Mouse (Mus musculus) lung, adult 18-20 months (tissue): ENCODE measurements at regions not wholly inside any gene's neighbourhood (a gene's known extent, or its start where the extent isn't known, plus 50 kb on each side); places are given as distances from the start of the nearest gene placed in this dataset.

ENCODE experiments used
- DNase-seq, 2 experiments: peaks; one replicate each; pipeline ENCODE4 v3.0.0; 2022; ENCODE audit warnings: mixed read lengths in 2 of 2

DNA sequence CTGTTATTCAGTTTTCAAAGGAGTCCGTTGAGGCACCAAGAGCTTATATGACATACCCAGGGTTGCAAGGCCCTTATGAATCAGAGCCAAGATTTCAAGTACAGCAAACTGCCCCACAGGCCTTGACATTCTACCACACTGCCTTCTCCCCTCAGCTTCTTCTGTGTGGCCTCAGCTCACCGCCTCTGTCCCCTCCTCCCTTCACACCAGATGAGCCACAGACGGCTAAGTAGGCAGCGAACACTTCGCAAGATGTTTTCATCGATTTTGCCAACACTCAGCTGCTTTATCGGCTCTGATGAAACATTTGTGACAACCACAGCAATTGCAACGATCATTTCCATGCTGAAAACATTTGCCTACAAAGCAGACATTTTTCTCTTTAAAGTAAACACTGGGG lies 556.7 kb downstream of the Insc start:
- no peak for DNase-seq

- DNase-seq, result no peak
Measured at GRCm38 (mm10) chr7:115308377-115308776, 564.9 kb downstream of the Insc start.

DNA sequence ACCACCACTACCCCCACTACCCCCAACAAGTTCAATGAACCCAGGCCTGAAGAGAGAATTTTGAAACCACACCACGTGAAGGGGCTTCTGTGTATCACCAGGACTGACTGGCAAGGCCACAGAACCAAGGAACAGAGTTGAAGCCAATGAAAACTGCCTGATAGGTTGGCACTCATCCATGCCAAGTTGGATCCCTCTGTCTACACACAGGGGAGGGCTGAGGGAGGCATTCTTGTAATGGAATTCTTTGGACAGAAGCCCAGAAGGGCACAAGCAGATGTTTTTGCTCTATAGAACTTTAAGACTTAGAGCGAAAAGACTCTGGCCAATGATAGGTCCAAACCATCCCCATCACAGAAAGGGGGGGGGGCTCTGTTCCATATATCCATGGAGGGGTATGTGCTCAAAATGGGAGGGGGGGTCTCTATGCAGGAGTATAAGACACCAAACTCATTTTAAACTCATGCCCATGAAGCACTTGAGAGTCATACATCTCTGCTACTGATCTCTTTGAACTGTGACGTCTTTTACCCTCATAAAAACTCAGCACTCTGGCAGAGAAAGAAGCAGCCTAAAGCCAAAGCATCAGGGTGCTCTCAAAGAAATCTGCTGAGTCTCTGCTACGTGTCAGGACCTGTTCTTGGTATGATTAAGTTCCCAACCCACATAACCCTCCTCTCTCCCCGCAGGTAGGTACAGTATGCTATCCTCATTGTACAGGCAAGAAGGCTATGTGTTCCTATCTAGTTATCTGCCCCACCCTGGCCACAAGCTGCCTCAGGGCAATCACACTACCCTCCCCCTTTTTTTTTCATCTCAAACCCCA lies 567.1 kb downstream of the Insc start:
- peak in 1 of 2 experiments; percentile 5 for DNase-seq

DNA sequence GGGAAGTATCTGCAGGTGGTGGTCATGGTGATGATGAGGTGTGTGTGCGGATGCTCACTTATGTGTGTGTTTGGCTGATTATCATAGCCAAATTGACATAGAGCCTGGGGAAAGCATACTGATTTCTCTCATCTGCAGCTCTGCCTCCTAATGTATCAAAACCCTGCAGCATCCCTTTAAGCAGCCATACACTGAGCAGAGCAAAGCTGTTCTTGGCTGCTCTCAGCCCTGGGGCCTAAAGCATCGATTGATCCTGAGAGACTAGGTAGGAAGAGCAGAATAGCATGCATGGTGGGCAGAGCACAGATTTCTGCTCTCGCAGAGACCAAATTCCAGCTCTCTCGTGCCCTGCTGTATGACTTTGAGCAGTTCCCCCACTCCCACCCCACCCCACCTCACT lies 576.0 kb downstream of the Insc start:
- no peak for DNase-seq

- DNase-seq, result no peak
Measured at GRCm38 (mm10) chr7:115322989-115323388, 579.5 kb downstream of the Insc start.

DNA sequence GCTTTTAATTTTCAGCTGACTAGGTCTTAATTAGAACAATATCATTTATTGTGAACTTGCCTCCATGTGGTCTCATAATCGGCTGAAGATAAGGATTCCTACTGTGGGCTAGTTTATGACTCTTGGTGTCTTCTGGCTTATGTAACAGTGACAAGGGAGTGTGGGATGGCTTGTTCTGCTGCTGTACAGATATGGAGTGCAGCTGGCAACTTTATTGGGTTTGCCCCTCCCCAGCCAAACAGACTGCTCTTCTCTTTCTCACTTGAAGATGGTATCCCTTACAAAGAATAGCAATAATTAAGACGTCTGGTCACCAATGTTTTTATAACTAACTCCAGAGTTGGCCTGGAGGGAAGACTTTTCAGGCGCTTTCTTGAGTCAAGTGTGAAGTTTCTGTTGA lies 584.8 kb downstream of the Insc start:
- DNase-seq, result no peak

DNA sequence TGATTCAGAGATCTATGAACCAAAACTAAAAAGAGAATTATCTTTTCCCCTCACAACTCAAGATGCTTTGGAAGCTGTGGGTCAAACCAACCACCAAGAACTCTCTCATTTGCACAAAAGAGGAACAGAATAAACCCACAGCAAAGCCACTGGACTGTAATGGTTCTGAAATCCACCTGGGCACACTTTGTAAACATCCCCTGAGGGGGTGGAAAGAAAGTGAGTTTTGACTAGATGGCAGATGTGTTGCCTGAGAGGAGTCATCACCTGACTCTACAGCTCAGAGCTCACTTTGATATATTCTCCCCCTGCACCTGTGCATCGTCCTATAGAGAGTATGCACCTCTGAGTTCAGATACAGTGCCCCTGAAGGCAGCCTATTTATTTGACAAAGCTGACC lies 588.2 kb downstream of the Insc start:
- DNase-seq, result no peak

- DNase-seq, result no peak
Measured at GRCm38 (mm10) chr7:115333046-115333577, 589.6 kb downstream of the Insc start.

- DNase-seq, result no peak
Measured at GRCm38 (mm10) chr7:115335051-115335450, 591.6 kb downstream of the Insc start.

DNA sequence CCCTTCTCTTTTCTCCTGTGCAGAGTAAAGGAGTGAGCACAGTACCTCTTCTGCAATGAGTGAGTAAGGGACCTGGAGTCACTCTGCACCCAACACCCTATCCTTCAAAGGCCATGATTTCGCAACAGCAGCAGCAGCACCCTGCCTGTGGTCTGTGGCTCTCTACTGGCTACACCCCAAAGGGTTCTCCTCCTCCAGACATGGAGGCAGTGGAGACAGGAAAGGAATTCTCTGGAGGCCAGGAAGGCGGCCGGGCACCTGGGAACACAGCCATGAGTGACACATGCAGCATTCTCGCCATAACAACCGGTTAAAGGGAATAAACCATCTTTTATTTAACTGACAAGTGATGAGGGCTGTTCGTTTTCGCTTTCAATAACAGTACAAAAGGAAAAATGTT lies 596.7 kb downstream of the Insc start:
- DNase-seq, result peak; percentile 3 to 7

GRCm38 (mm10) chr7:115341007-115341406 lies 597.5 kb downstream of the Insc start:
- no peak for DNase-seq

- no peak for DNase-seq
Measured at GRCm38 (mm10) chr7:115345749-115346148, 602.3 kb downstream of the Insc start.

GRCm38 (mm10) chr7:115358711-115359110 lies 615.2 kb downstream of the Insc start:
- no peak for DNase-seq

DNA sequence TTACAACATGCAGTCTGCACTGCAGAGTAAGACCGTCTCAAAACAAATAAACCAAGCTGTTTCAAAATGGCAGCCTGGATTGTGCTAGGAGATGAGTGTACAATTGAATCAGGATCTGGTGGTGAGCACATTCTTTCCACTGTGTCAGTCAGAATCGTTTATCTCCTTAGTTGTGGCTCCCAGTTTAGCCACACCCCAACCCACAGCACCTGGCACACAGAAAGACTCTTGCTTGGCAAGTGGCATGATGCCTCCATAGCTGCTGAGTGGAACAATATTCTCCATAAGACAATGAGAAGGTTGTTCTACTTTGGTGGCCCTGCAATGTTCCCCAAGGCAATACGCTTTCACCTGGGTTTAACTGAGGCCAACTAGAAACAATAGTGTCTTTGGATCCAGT lies 616.6 kb downstream of the Insc start:
- DNase-seq, result no peak

DNA sequence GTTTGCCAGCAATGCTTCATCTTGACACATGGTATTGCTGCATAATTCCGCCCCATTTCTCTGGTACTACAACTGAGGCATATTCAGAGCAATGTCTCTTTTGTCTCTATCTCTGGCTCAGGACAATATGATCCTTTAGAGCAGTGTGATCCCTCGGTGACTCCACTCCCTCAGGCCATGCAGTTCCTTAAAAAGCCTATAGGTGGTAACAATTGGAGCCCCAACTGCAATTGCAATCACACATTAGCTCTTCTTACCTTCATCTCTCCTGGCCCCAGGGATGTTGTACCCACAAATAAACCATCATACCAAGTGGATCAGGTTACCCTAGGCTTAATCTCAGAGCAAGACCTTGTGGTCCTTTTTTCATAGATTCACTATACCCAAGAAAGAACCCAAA lies 618.6 kb downstream of the Insc start:
- no peak for DNase-seq

DNA sequence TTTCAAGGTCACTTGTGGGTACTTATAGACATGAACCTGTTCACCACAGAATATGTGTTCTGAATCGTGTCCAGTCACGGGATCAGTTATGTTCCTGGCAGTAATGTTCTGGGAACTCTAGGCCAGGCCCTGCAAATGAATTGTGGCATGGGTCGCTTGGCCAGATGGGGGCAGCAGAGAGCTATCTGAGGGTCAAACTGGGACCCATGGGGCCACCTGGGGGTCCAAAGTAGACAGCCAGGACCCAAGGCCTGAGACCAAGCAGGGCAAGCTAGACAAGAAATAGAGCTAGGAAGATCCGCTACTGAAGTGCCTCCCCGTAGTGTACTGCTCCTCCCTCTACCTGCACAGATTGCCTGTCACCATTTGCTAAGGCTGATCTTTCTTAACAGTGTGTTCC lies 623.4 kb downstream of the Insc start:
- peak; percentile 26 to 29 for DNase-seq

GRCm38 (mm10) chr7:115371143-115371542 lies 627.6 kb downstream of the Insc start:
- DNase-seq, result no peak

DNA sequence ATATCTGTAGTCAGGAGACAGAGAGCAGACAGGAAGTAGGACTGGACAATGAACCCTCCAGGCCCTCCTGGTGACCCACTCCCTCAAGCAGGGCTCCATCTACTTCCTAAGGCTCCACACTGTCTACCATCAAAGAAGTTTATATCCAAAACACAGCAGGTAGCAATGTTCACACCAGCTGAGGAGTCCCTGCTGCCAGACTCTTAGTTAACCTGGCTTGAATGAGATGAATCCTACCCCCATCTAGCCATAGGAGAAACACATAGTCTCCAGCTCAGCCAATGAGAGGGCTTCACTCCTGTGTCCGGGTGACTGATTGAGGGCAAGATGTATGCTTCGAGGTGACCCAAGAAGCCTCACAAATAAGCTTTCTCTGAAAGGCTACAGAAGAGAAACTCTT lies 629.4 kb downstream of the Insc start:
- DNase-seq, result no peak

DNA sequence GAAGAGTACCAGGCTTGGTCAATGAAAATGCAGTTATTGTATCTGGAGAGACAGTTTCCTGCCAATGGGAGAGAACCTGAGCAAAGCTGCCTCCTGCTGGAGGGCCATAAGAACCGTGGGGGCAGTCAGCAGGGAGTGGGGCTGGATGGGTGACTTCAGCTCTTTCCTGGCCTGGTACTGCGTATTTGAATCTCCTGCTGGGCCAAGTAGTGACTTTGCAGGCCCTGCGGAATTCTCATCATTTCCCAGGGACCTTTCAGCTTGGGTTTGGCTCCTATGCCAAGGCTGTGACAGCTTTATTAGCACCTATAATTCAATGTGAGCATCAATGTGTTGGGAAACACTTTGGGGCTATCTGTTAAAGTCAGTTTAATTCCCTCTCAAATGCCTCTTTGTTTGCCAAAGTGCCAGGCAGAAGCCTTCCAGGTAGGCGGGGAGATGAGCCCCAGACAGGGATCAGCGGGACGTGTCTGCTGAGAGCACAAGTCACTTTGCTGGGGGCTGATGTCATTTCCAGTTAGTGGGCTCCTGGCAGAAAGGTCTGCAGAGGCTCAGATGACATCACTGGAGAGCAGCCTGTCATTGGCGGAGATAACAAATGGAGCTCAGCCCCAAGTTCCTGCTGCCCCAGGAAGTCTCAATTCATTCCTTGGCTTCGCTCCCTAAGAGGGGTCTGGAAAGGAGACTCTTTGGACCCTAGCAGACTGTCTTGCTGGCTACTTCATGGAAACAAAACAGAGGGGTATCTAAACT lies 630.5 kb downstream of the Insc start:
- DNase-seq, result no peak

GRCm38 (mm10) chr7:115376067-115376466 lies 632.6 kb downstream of the Insc start:
- DNase-seq, result no peak

DNA sequence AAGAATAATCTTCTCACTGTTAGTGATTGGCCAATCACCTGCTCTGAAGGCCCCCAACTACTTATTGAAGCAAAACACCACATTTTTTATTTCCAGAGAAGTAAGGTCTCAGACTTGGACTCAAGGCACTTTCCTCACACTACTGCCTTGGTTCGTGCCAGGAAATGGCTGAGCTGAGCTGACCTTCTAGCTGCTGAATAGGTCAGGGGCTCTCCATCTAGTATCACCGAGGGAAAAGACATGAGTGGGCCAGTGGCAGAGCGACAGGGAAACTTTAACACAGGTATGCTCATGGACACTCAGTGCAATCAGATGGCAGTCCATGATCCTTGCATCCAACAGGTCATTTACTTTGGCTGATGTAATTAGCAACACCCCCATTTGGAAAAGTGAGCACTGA lies 635.3 kb downstream of the Insc start:
- no peak for DNase-seq

GRCm38 (mm10) chr7:115379600-115379999 lies 636.1 kb downstream of the Insc start:
- no peak for DNase-seq

- DNase-seq, result no peak
Measured at GRCm38 (mm10) chr7:115380989-115381610, 637.6 kb downstream of the Insc start.

GRCm38 (mm10) chr7:115382876-115383275 lies 639.4 kb downstream of the Insc start:
- no peak for DNase-seq
